Mouse (Mus musculus) CH12.LX (cell line): ENCODE measurements around the gene 1700016H13Rik. TPM values are rescaled to one million over a fixed set of nuclear protein-coding genes. Genes with fewer than 3 reads are reported as not detected.

Source experiments
- DNase-seq: peaks from one replicate; pipeline ENCODE4 v3.0.0-alpha.2; 2013; ENCODE audit errors: extremely low read depth
- H3K27ac ChIP-seq: 2 replicates; pipeline ENCODE4 v1.5.1; 2012; ENCODE audit warnings: low read depth, mild to moderate bottlenecking, control low read depth, moderate library complexity; ENCODE audit not compliant: insufficient read depth
- H3K27me3 ChIP-seq: replicated peaks from 2 replicates; pipeline ENCODE3; 2012; ENCODE audit warnings: inconsistent platforms
- H3K36me3 ChIP-seq, 2 experiments: replicated peaks in 1 of 2; 2 replicates each; pipeline versions ENCODE3 to v1.6.1; 2012; ENCODE audit warnings: inconsistent platforms in 1 of 2, low read length in 1 of 2, mild to moderate bottlenecking in 1 of 2, mixed read lengths in 1 of 2, moderate library complexity in 1 of 2; ENCODE audit not compliant: control insufficient read depth in 1 of 2, insufficient read depth in 1 of 2
- H3K4me1 ChIP-seq, 2 experiments: 2 replicates each; pipeline ENCODE4 v1.6.1; 2012; ENCODE audit warnings: inconsistent platforms in 1 of 2, moderate library complexity in 1 of 2; ENCODE audit not compliant: insufficient read depth in 2 of 2, control insufficient read depth in 1 of 2
- H3K4me2 ChIP-seq: 2 replicates; pipeline ENCODE4 v1.6.1; 2012; ENCODE audit warnings: low read depth, mild to moderate bottlenecking, control low read depth; ENCODE audit not compliant: poor library complexity, insufficient read depth, severe bottlenecking
- H3K4me3 ChIP-seq, 3 experiments: fragments of 150-350 bp in 1 of 3; sonication (generic) in 1 of 3; replicated peaks in 1 of 3; 2 replicates each; pipeline versions ENCODE3 to v1.5.1; 2011 to 2012; ENCODE audit warnings: low read depth in 2 of 3, low read length in 2 of 3, mild to moderate bottlenecking in 2 of 3, moderate library complexity in 2 of 3, control low read depth in 1 of 3, improper control_type of control experiment in 1 of 3, inconsistent platforms in 1 of 3, mixed read lengths in 1 of 3; ENCODE audit not compliant: poor library complexity in 1 of 3
- H3K79me2 ChIP-seq: replicated peaks from 2 replicates; pipeline ENCODE4 v1.6.1; 2012; ENCODE audit warnings: mild to moderate bottlenecking, moderate library complexity; ENCODE audit not compliant: control insufficient read depth, poor library complexity, insufficient read depth, severe bottlenecking; ENCODE audit errors: extremely low read depth
- H3K9ac ChIP-seq: 2 replicates; pipeline ENCODE4 v1.6.1; 2012; ENCODE audit warnings: low read depth, mild to moderate bottlenecking, control low read depth, moderate library complexity; ENCODE audit not compliant: insufficient read depth
- H3K9me3 ChIP-seq: replicated peaks from 2 replicates; pipeline ENCODE3; 2012; ENCODE audit warnings: low read length, inconsistent platforms, mixed read lengths
- BHLHE40 ChIP-seq: IDR thresholded peaks from 2 replicates; pipeline ENCODE4 v1.6.1; 2011; ENCODE audit warnings: mild to moderate bottlenecking, low read depth, low read length, improper control_type of control experiment
- E2F4 ChIP-seq: IDR thresholded peaks from 2 replicates; pipeline ENCODE4 v1.6.1; 2011; ENCODE audit warnings: low read depth, low read length, improper control_type of control experiment; ENCODE audit not compliant: insufficient replicate concordance
- EP300 ChIP-seq: IDR thresholded peaks from 2 replicates; pipeline ENCODE4 v1.6.1; 2011; ENCODE audit warnings: low read length, improper control_type of control experiment
- ETS1 ChIP-seq: conservative IDR thresholded peaks from 2 replicates; pipeline ENCODE4 v1.6.1; 2012; ENCODE audit warnings: low read depth, mild to moderate bottlenecking, inconsistent platforms, low read length, improper control_type of control experiment, moderate library complexity
- HCFC1 ChIP-seq: IDR thresholded peaks from 2 replicates; pipeline ENCODE4 v1.6.1; 2012; ENCODE audit warnings: low read depth, mild to moderate bottlenecking, inconsistent platforms, low read length, improper control_type of control experiment
- IRF4 ChIP-seq: IDR thresholded peaks from 2 replicates; pipeline ENCODE4 v1.6.1; 2014; ENCODE audit warnings: low read depth, mild to moderate bottlenecking, inconsistent platforms, low read length, improper control_type of control experiment
- KAT2A ChIP-seq: IDR thresholded peaks from 2 replicates; pipeline ENCODE4 v1.6.1; 2012; ENCODE audit warnings: low read length, improper control_type of control experiment, inconsistent platforms; ENCODE audit not compliant: insufficient replicate concordance
- MAFK ChIP-seq: IDR thresholded peaks from 2 replicates; pipeline ENCODE4 v1.6.1; 2011; ENCODE audit warnings: low read length, improper control_type of control experiment; ENCODE audit not compliant: insufficient replicate concordance
- MAX ChIP-seq: IDR thresholded peaks from 2 replicates; pipeline ENCODE4 v1.6.1; 2011; ENCODE audit warnings: low read length, improper control_type of control experiment
- MAZ ChIP-seq: IDR thresholded peaks from 2 replicates; pipeline ENCODE4 v1.6.1; 2012; ENCODE audit warnings: low read depth, mild to moderate bottlenecking, inconsistent platforms, low read length, improper control_type of control experiment, moderate library complexity
- MXI1 ChIP-seq: IDR thresholded peaks from 2 replicates; pipeline ENCODE4 v1.6.1; 2011; ENCODE audit warnings: mild to moderate bottlenecking, low read depth, low read length, improper control_type of control experiment
- MYC ChIP-seq: IDR thresholded peaks from 2 replicates; pipeline ENCODE4 v1.6.1; 2011; ENCODE audit warnings: low read depth, mild to moderate bottlenecking, improper control_type of control experiment, low read length
- RCOR1 ChIP-seq: conservative IDR thresholded peaks from 2 replicates; pipeline ENCODE4 v1.6.1; 2012; ENCODE audit warnings: low read depth, mild to moderate bottlenecking, inconsistent platforms, low read length, improper control_type of control experiment
- SIN3A ChIP-seq: IDR thresholded peaks from 2 replicates; pipeline ENCODE4 v1.6.1; 2012; ENCODE audit warnings: low read length, improper control_type of control experiment, inconsistent platforms
- SMC3 ChIP-seq: IDR thresholded peaks from 2 replicates; pipeline ENCODE4 v1.6.1; 2011; ENCODE audit warnings: low read depth, low read length, improper control_type of control experiment
- TCF12 ChIP-seq: IDR thresholded peaks from 2 replicates; pipeline ENCODE4 v1.6.1; 2014; ENCODE audit warnings: low read depth, mild to moderate bottlenecking, inconsistent platforms, low read length, improper control_type of control experiment
- UBTF ChIP-seq: IDR thresholded peaks from 2 replicates; pipeline ENCODE4 v1.6.1; 2012; ENCODE audit warnings: low read depth, mild to moderate bottlenecking, inconsistent platforms, low read length, improper control_type of control experiment, moderate library complexity
- USF1 ChIP-seq: IDR thresholded peaks from 2 replicates; pipeline ENCODE4 v1.6.1; 2014; ENCODE audit warnings: low read depth, mild to moderate bottlenecking, inconsistent platforms, low read length, improper control_type of control experiment
- USF2 ChIP-seq: conservative IDR thresholded peaks from 2 replicates; pipeline ENCODE4 v1.6.1; 2011; ENCODE audit warnings: low read depth, low read length, improper control_type of control experiment
- ZC3H11A ChIP-seq: IDR thresholded peaks from 2 replicates; pipeline ENCODE4 v1.6.1; 2012; ENCODE audit warnings: low read depth, mild to moderate bottlenecking, inconsistent platforms, low read length, improper control_type of control experiment
- ZMIZ1 ChIP-seq: IDR thresholded peaks from 2 replicates; pipeline ENCODE4 v1.6.1; 2012; ENCODE audit warnings: low read depth, mild to moderate bottlenecking, inconsistent platforms, low read length, improper control_type of control experiment
- dilution Hi-C: fragments of 300-500 bp; cut with MboI; formaldehyde crosslinking; loops from 2 replicates; pipeline ENCODE4 v1.14.3; 2020; ENCODE audit warnings: low sequenced_read_pairs; ENCODE audit not compliant: extremely low pct_unique_long_range_greater_than_20kb, extremely low pct_ligation_motif_present
- in situ Hi-C: fragments of 300-500 bp; cut with MboI; formaldehyde crosslinking; loops from 3 replicates; pipeline ENCODE4 v1.14.3; 2019; ENCODE audit warnings: low sequenced_read_pairs, low pct_ligation_motif_present, low pct_unique_long_range_greater_than_20kb, mixed read lengths
- polyA plus RNA-seq: library from polyadenylated mRNA; unstranded; fragments of >175 nt; gene quantifications from 2 replicates; pipeline ENCODE4 v1.2.1, GENCODE M21; 2012; ENCODE audit warnings: low read depth; ENCODE audit not compliant: insufficient read length
- total RNA-seq, 2 experiments: library from RNA; depleted of rRNA; stranded (reverse); fragments of 300-350 nt in 1 of 2; fragments of >200 nt in 1 of 2; gene quantifications; 2 replicates each; pipeline ENCODE4 v1.2.3; 2012 to 2014

The 1700016H13Rik gene
- total and polyA plus RNA-seq, 3 experiments = not detected

GRCm38 (mm10) chr5:103629854-103630580 is 25.8 kb downstream of the 1700016H13Rik start:
- no peaks in the 10 kb centered on the region for H3K27me3 ChIP-seq
- H3K36me3 ChIP-seq = no peaks in the 10 kb centered on the region
- no peak overlapping the region for H3K27ac ChIP-seq
- no peak overlapping the region for H3K4me3 ChIP-seq
- DNase-seq = no peak
- dilution Hi-C loops = no loop called here
- in situ Hi-C loops = no loop called here
- H3K4me1 ChIP-seq = no peaks in the 10 kb centered on the region
- no peak for TF ChIP-seq USF1
- TF ChIP-seq BHLHE40 = no peak
- H3K4me2 ChIP-seq = no peak overlapping the region
- H3K79me2 ChIP-seq = no peaks in the 10 kb centered on the region
- no peak overlapping the region for H3K9ac ChIP-seq
- H3K9me3 ChIP-seq = no peaks in the 10 kb centered on the region

GRCm38 (mm10) chr5:103629111-103629764 is 26.6 kb downstream of the 1700016H13Rik start, which contains the start of gene Slc10a6:
Slc10a6 (minus strand) TSS chr5:103629403.
- no peak within 1 kb of the TSS for H3K4me2 ChIP-seq
- H3K27me3 ChIP-seq = no peaks in the 10 kb centered on the region
- TF ChIP-seq MXI1 (no peak), TCF12 (no peak), SIN3A (no peak), EP300 (no peak), MAZ (no peak), UBTF (no peak), SMC3 (no peak), MYC (no peak), MAX (no peak), USF2 (no peak), ZC3H11A (no peak), ETS1 (no peak), RCOR1 (no peak), MAFK (no peak), BHLHE40 (no peak), E2F4 (no peak), ZMIZ1 (no peak), KAT2A (no peak), HCFC1 (no peak), IRF4 (no peak)
- TF ChIP-seq, all 38 proteins: peak for 0
- H3K9ac ChIP-seq = no peak within 1 kb of the TSS
- in situ Hi-C loops (no loop called here), dilution Hi-C loops (no loop called here)
- H3K79me2 ChIP-seq = no peaks in the 10 kb centered on the region
- H3K9me3 ChIP-seq = no peaks in the 10 kb centered on the region
- H3K4me3 ChIP-seq = no peak within 1 kb of the TSS
- no peaks in the 10 kb centered on the region for H3K4me1 ChIP-seq
- no peak within 1 kb of the TSS for H3K27ac ChIP-seq
- H3K36me3 ChIP-seq = no peaks in the 10 kb centered on the region
- DNase-seq = no peak
